Mouse (Mus musculus) layer of hippocampus, adult 6 months (tissue): ENCODE results near the gene Gper1. TPM values are rescaled to one million over a fixed set of nuclear protein-coding genes. Genes with fewer than 3 reads are reported as not detected.

Experiments used
- long read RNA-seq, 2 experiments: library from polyadenylated mRNA; unstranded; transcript quantifications; one replicate each; pipeline ENCODE4 v2.0.0; 2019 to 2020
- polyA plus RNA-seq: library from polyadenylated mRNA; unstranded; fragments of <200 nt; fragmentation: Nextera tagmentation; gene quantifications from 2 replicates; pipeline ENCODE4 v1.2.3, GENCODE M21; 2021

The Gper1 gene
- 1.6 and 2.7 TPM in 2 replicates for polyA plus RNA-seq
- long read RNA-seq, experiment 1, partial matches to known transcripts, result 0 of 6 reads
- long read RNA-seq, experiment 1, other reads (novel, unspliced or antisense), result 3 of 6 reads
- long read RNA-seq, experiment 2, transcript Gper1-201 (3 exons, 2,537 nt), result major isoform, 17 of 23 reads
- long read RNA-seq, experiment 2, partial matches to known transcripts, result 0 of 23 reads
- long read RNA-seq, experiment 2, other reads (novel, unspliced or antisense), result 4 of 23 reads

DNA sequence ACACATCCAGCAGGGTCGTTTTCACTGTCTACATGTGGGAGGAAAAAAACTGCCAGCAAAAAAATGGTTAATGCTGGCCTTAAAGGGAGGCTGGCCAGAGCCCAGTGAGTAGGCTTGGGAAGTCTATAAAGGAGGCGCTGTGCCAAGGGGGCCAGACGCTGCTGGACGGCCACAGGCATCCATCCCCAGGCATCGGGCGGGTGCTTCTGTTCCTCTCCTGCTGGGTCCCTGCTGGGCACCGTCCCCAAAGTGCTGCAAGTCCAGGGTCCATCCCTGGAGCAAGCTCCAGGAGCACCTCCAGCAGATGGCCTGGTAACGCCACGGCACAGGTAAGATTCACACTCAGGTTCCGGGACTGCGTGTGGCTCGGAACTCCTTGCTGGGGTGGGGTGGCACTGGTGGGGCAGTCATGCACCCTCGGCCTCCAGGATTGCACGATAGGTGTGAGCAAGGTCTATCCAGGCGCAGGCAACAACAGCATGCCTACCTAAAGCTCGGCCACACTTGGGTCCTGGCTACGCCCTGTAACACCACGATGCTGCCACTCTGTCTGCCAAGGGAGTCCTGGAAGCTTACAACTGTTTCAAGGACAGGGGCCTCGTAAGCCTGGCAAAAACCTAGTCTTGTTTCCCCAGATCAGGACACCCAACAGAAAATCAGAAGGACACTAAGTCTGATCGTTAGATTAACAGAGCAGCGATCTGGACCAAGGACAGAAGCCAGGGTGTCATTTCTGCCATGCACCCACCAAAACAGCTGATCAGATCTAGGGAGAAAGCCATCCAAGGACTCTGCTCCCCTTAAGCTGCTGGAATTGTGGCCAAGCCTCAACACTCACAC, at the start of gene Gper1:
Gper1 (plus strand) TSS at position 126 of the 840 bp plus-strand sequence.

GRCm38 (mm10) chr5:139377468-139378270, 45.3 kb upstream of the Gper1 start, which contains the start of gene Gpr146:
Gene Gpr146, plus strand, starts transcription at chr5:139377697.

DNA sequence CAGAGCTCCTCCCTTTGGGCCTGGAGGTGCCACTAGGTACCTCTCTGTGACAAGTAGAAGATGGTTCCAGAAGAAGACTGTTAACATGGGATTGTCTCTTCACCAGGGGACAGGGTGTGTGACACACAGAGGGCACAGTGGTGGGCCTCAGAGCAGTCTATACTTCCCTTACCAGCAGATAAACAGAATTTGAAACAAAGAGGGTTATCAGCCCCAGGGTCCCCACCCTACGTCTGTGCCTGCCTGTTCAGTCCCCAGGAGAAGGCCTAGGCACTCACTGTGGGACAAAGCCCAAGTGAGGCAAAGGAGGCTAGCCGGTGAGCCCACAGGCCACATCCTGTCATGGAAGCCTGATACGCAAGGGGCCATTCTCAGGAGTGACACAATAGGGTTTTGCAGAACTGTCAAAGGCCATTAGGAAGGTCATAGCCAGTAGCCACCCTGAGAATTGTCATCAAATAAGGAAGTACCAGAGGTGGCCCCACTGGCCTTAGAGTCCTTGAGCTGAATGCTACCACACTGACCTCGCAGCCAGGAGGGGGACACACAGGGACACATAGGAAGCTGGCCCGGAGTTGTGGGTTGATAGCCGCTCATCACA, 18.1 kb upstream of the Gper1 start, which contains the start of gene C130050O18Rik:
C130050O18Rik (plus strand) TSS at position 480 of the 601 bp plus-strand sequence.

GRCm38 (mm10) chr5:139460384-139461067, 37.6 kb downstream of the Gper1 start, which contains the start of gene 3110082I17Rik:
Gene 3110082I17Rik, minus strand, starts transcription at chr5:139460527.

Other genes starting within 250 kb of the Gper1 start
- 34.3 and 35.4 TPM in 2 replicates for gene Sun1, start 222.5 kb upstream of the Gper1 start, polyA plus RNA-seq
- 68.8 and 75.4 TPM in 2 replicates for gene Get4, start 170.8 kb upstream of the Gper1 start, polyA plus RNA-seq
- 36.4 and 43.4 TPM in 2 replicates for gene Adap1, start 97.5 kb upstream of the Gper1 start, polyA plus RNA-seq
- gene Cox19, start 71.7 kb upstream of the Gper1 start, polyA plus RNA-seq, result 52.3 and 54.0 TPM in 2 replicates
- not detected in 2 replicates for gene Cyp2w1, start 70.5 kb upstream of the Gper1 start, polyA plus RNA-seq
- 7.1 and 10.4 TPM in 2 replicates for gene Gpr146, start 45.5 kb upstream of the Gper1 start, polyA plus RNA-seq
- 0.28 and 0.44 TPM in 2 replicates for gene C130050O18Rik, start 17.9 kb upstream of the Gper1 start, polyA plus RNA-seq
- gene 3110082I17Rik, start 37.4 kb downstream of the Gper1 start, polyA plus RNA-seq, result 10.8 and 12.9 TPM in 2 replicates
- gene Zfand2a, start 61.4 kb downstream of the Gper1 start, polyA plus RNA-seq, result 15.7 and 18.5 TPM in 2 replicates
- gene Uncx, start 120.3 kb downstream of the Gper1 start, polyA plus RNA-seq, result 0.09 TPM in 1 of 2 replicates, not detected in the other